Mouse (Mus musculus) intestine, embryonic 15.5 days (tissue): Measurements from ENCODE around the gene Hs2st1. TPM values are rescaled to one million over a fixed set of nuclear protein-coding genes. Genes with fewer than 3 reads are reported as not detected.

Source experiments
- ATAC-seq: fragments of 200-750 bp; cut with Nextera tagmentation; 2 replicates; pipeline ENCODE4 v1.8.0; 2017; ENCODE audit warnings: moderate TSS enrichment, moderate library complexity
- H3K27ac ChIP-seq: fragments of 300-500 bp; sonication (generic); 2 replicates; pipeline ENCODE4 v1.5.1; 2015; ENCODE audit warnings: mild to moderate bottlenecking, inconsistent platforms
- H3K27me3 ChIP-seq: fragments of 300-500 bp; sonication (generic); replicated peaks from 2 replicates; pipeline ENCODE4 v1.6.1; 2015; ENCODE audit warnings: inconsistent platforms
- H3K36me3 ChIP-seq: fragments of 300-500 bp; sonication (generic); 2 replicates; pipeline ENCODE4 v1.6.1; 2015; ENCODE audit warnings: inconsistent platforms
- H3K4me1 ChIP-seq: fragments of 300-500 bp; sonication (generic); replicated peaks from 2 replicates; pipeline ENCODE4 v1.6.1; 2015; ENCODE audit warnings: inconsistent platforms
- H3K4me2 ChIP-seq: fragments of 300-500 bp; sonication (generic); replicated peaks from 2 replicates; pipeline ENCODE4 v1.6.1; 2015; ENCODE audit warnings: mild to moderate bottlenecking, inconsistent platforms
- H3K4me3 ChIP-seq: fragments of 300-500 bp; sonication (generic); replicated peaks from 2 replicates; pipeline ENCODE4 v1.5.1; 2015; ENCODE audit warnings: inconsistent platforms
- H3K9ac ChIP-seq: fragments of 300-500 bp; sonication (generic); 2 replicates; pipeline ENCODE4 v1.6.1; 2015; ENCODE audit warnings: inconsistent platforms
- H3K9me3 ChIP-seq: fragments of 300-500 bp; sonication (generic); 2 replicates; pipeline ENCODE4 v1.6.1; 2016; ENCODE audit warnings: inconsistent platforms
- WGBS: fragments of 180-500 bp; shearing (Covaris S2); methylation state at CpG from one replicate; pipeline ENCODE4 v1.1.7; 2015; 5-methylcytosine and 5-hydroxymethylcytosine counted together
- polyA plus RNA-seq: library from polyadenylated mRNA; unstranded; fragments of >200 nt; fragmentation: Nextera tagmentation; extraction: Ambion mirVana; gene quantifications from 2 replicates; pipeline ENCODE4 v1.2.1, GENCODE M21; 2015

Gene Hs2st1
- polyA plus RNA-seq, 1 experiment from 2014 or later, result 10.3 TPM

- no peak overlapping the region for H3K4me3 ChIP-seq
- H3K36me3 ChIP-seq, result no peaks in the 10 kb centered on the region
- peak overlapping the region; percentile 36; the same call in 1 of the 2 replicates for H3K27ac ChIP-seq
- no peaks in the 10 kb centered on the region for H3K27me3 ChIP-seq
- ATAC-seq, result peak; percentile 90
- peaks cover 7% of the 10 kb centered on the region; the same call in 1 of the 2 replicates for H3K4me1 ChIP-seq
- 74% methylated on average over 16 of the region's 16 CpGs for WGBS
- H3K9ac ChIP-seq, result no peak overlapping the region
- peak overlapping the region; percentile 22; the same call in 1 of the 2 replicates for H3K4me2 ChIP-seq
- no peaks in the 10 kb centered on the region for H3K9me3 ChIP-seq
These were observed 56.5 kb downstream of the Hs2st1 start for GRCm38 (mm10) chr3:144513169-144514121.

GRCm38 (mm10) chr3:144510724-144511123 is 59.3 kb downstream of the Hs2st1 start:
- ATAC-seq, result no peak
- no peaks in the 10 kb centered on the region for H3K27me3 ChIP-seq
- H3K27ac ChIP-seq, result no peak overlapping the region
- 93% methylated on average over 3 of the region's 3 CpGs for WGBS
- H3K4me3 ChIP-seq, result no peak overlapping the region
- H3K4me2 ChIP-seq, result no peak overlapping the region
- H3K4me1 ChIP-seq, result peaks cover 17% of the 10 kb centered on the region
- no peaks in the 10 kb centered on the region for H3K9me3 ChIP-seq
- no peak overlapping the region for H3K9ac ChIP-seq
- H3K36me3 ChIP-seq, result no peaks in the 10 kb centered on the region

GRCm38 (mm10) chr3:144508342-144508741 is 61.6 kb downstream of the Hs2st1 start:
- Histone ChIP-seq H3K4me2 (no peak overlapping the region), H3K4me1 (peaks cover 13% of the 10 kb centered on the region), H3K36me3 (no peaks in the 10 kb centered on the region), H3K9ac (no peak overlapping the region), H3K9me3 (no peaks in the 10 kb centered on the region), H3K27ac (no peak overlapping the region), H3K27me3 (no peaks in the 10 kb centered on the region), H3K4me3 (no peak overlapping the region)
- 90% methylated on average over 4 of the region's 4 CpGs for WGBS
- ATAC-seq, result no peak

- H3K27ac ChIP-seq, result no peak overlapping the region
- H3K36me3 ChIP-seq, result no peaks in the 10 kb centered on the region
- no peak overlapping the region for H3K4me3 ChIP-seq
- 53% methylated on average over 5 of the region's 5 CpGs for WGBS
- no peak overlapping the region for H3K9ac ChIP-seq
- no peak for ATAC-seq
- no peak overlapping the region for H3K4me2 ChIP-seq
- peaks cover 13% of the 10 kb centered on the region for H3K4me1 ChIP-seq
- H3K9me3 ChIP-seq, result no peaks in the 10 kb centered on the region
- no peaks in the 10 kb centered on the region for H3K27me3 ChIP-seq
These were observed 62.1 kb downstream of the Hs2st1 start for GRCm38 (mm10) chr3:144507885-144508284.

- H3K27me3 ChIP-seq, result no peaks in the 10 kb centered on the region
- no peak overlapping the region for H3K4me3 ChIP-seq
- H3K27ac ChIP-seq, result no peak overlapping the region
- peaks cover 17% of the 10 kb centered on the region for H3K4me1 ChIP-seq
- no peaks in the 10 kb centered on the region for H3K36me3 ChIP-seq
- WGBS, result 4% methylated on average over 3 of the region's 3 CpGs
- no peak overlapping the region for H3K4me2 ChIP-seq
- peak; percentile 81 for ATAC-seq
- no peak overlapping the region for H3K9ac ChIP-seq
- no peaks in the 10 kb centered on the region for H3K9me3 ChIP-seq
These were observed 63.8 kb downstream of the Hs2st1 start for GRCm38 (mm10) chr3:144506213-144506612.

- H3K9ac ChIP-seq, result no peak overlapping the region
- ATAC-seq, result no peak
- H3K4me3 ChIP-seq, result no peak overlapping the region
- no peaks in the 10 kb centered on the region for H3K9me3 ChIP-seq
- no peaks in the 10 kb centered on the region for H3K27me3 ChIP-seq
- H3K4me1 ChIP-seq, result peaks cover 17% of the 10 kb centered on the region
- whole genome bisulfite sequencing, result 55% methylated on average over 7 of the region's 7 CpGs
- no peak overlapping the region for H3K27ac ChIP-seq
- H3K4me2 ChIP-seq, result no peak overlapping the region
- no peaks in the 10 kb centered on the region for H3K36me3 ChIP-seq
These were observed 68.1 kb downstream of the Hs2st1 start for GRCm38 (mm10) chr3:144501930-144502329.

- 66% methylated on average over 5 of the region's 5 CpGs for WGBS
- H3K36me3 ChIP-seq, result no peaks in the 10 kb centered on the region
- H3K4me2 ChIP-seq, result no peak overlapping the region
- H3K27ac ChIP-seq, result no peak overlapping the region
- no peak for ATAC-seq
- no peak overlapping the region for H3K4me3 ChIP-seq
- no peaks in the 10 kb centered on the region for H3K4me1 ChIP-seq
- H3K27me3 ChIP-seq, result no peaks in the 10 kb centered on the region
- no peaks in the 10 kb centered on the region for H3K9me3 ChIP-seq
- no peak overlapping the region for H3K9ac ChIP-seq
These were observed 73.2 kb downstream of the Hs2st1 start for GRCm38 (mm10) chr3:144496762-144497161.

GRCm38 (mm10) chr3:144494838-144495237 is 75.1 kb downstream of the Hs2st1 start:
- H3K9ac ChIP-seq, result no peak overlapping the region
- H3K27me3 ChIP-seq, result no peaks in the 10 kb centered on the region
- no peak overlapping the region for H3K27ac ChIP-seq
- no peak overlapping the region for H3K4me3 ChIP-seq
- H3K9me3 ChIP-seq, result no peaks in the 10 kb centered on the region
- H3K4me2 ChIP-seq, result no peak overlapping the region
- no peaks in the 10 kb centered on the region for H3K36me3 ChIP-seq
- no peak for ATAC-seq
- WGBS, result 65% methylated on average over 5 of the region's 5 CpGs
- H3K4me1 ChIP-seq, result no peaks in the 10 kb centered on the region

- Histone ChIP-seq H3K4me3 (no peak overlapping the region), H3K4me1 (no peaks in the 10 kb centered on the region), H3K9me3 (no peaks in the 10 kb centered on the region), H3K4me2 (no peak overlapping the region), H3K27me3 (no peaks in the 10 kb centered on the region), H3K36me3 (no peaks in the 10 kb centered on the region), H3K27ac (no peak overlapping the region), H3K9ac (no peak overlapping the region)
- no peak for ATAC-seq
- WGBS, result 78% methylated on average over 2 of the region's 2 CpGs
These were observed 81.2 kb downstream of the Hs2st1 start for GRCm38 (mm10) chr3:144488787-144489186.

- Histone ChIP-seq H3K27me3 (no peaks in the 10 kb centered on the region), H3K4me3 (no peak overlapping the region), H3K4me1 (peaks cover 3% of the 10 kb centered on the region; the same call in 1 of the 2 replicates), H3K36me3 (no peaks in the 10 kb centered on the region), H3K9ac (no peak overlapping the region), H3K4me2 (no peak overlapping the region), H3K9me3 (no peaks in the 10 kb centered on the region), H3K27ac (no peak overlapping the region)
- no peak for ATAC-seq
- 76% methylated on average over 5 of the region's 5 CpGs for WGBS
These were observed 89.4 kb downstream of the Hs2st1 start for GRCm38 (mm10) chr3:144480595-144480994.

- H3K4me2 ChIP-seq, result no peak overlapping the region
- no peaks in the 10 kb centered on the region for H3K27me3 ChIP-seq
- H3K27ac ChIP-seq, result no peak overlapping the region
- no peak for ATAC-seq
- no peak overlapping the region for H3K4me3 ChIP-seq
- H3K36me3 ChIP-seq, result no peaks in the 10 kb centered on the region
- no peak overlapping the region for H3K9ac ChIP-seq
- H3K4me1 ChIP-seq, result peaks cover 3% of the 10 kb centered on the region; the same call in 1 of the 2 replicates
- H3K9me3 ChIP-seq, result no peaks in the 10 kb centered on the region
- 79% methylated on average over 7 of the region's 7 CpGs for WGBS
These were observed 91.6 kb downstream of the Hs2st1 start for GRCm38 (mm10) chr3:144478427-144478794.

- ATAC-seq, result no peak
- H3K9ac ChIP-seq, result no peak overlapping the region
- no peak overlapping the region for H3K4me3 ChIP-seq
- H3K27ac ChIP-seq, result no peak overlapping the region
- H3K27me3 ChIP-seq, result no peaks in the 10 kb centered on the region
- no peak overlapping the region for H3K4me2 ChIP-seq
- H3K36me3 ChIP-seq, result no peaks in the 10 kb centered on the region
- 84% methylated on average over 12 of the region's 12 CpGs for WGBS
- H3K9me3 ChIP-seq, result no peaks in the 10 kb centered on the region
- H3K4me1 ChIP-seq, result peaks cover 3% of the 10 kb centered on the region; the same call in 1 of the 2 replicates
These were observed 92.1 kb downstream of the Hs2st1 start for GRCm38 (mm10) chr3:144477707-144478426.
